Mouse (Mus musculus) intestine, embryonic 16.5 days (tissue): ENCODE results near the gene Adat3. TPM values are rescaled to one million over a fixed set of nuclear protein-coding genes. Genes with fewer than 3 reads are reported as not detected.
A peak's percentile ranks its signal among the peaks of the same experiment; 100 is the strongest.
"Not testable (repeated sequence)": the region's sequence is repeated elsewhere in the genome, so short reads cannot be mapped to it uniquely, and the experiment has no call there.

Experiments used
- ATAC-seq: fragments of 200-750 bp; cut with Nextera tagmentation; 2 replicates; pipeline ENCODE4 v1.8.0; 2017; ENCODE audit warnings: moderate TSS enrichment, moderate library complexity
- H3K27ac ChIP-seq: fragments of 300-500 bp; sonication (generic); 2 replicates; pipeline ENCODE4 v1.5.1; 2014; ENCODE audit warnings: mild to moderate bottlenecking, low read length
- H3K27me3 ChIP-seq: fragments of 300-500 bp; sonication (generic); replicated peaks from 2 replicates; pipeline ENCODE4 v1.6.1; 2014; ENCODE audit warnings: low read length, control low read depth, mixed read lengths; ENCODE audit not compliant: control insufficient read depth, insufficient read depth
- H3K36me3 ChIP-seq: fragments of 300-500 bp; sonication (generic); 2 replicates; pipeline ENCODE4 v1.6.1; 2014; ENCODE audit warnings: low read length, control low read depth; ENCODE audit not compliant: control insufficient read depth, insufficient read depth
- H3K4me1 ChIP-seq: fragments of 300-500 bp; sonication (generic); 2 replicates; pipeline ENCODE4 v1.6.1; 2014; ENCODE audit warnings: low read length, control low read depth, mixed read lengths; ENCODE audit not compliant: control insufficient read depth, insufficient read depth
- H3K4me2 ChIP-seq: fragments of 300-500 bp; sonication (generic); 2 replicates; pipeline ENCODE4 v1.6.1; 2014; ENCODE audit warnings: low read depth, low read length, control low read depth
- H3K4me3 ChIP-seq: fragments of 300-500 bp; sonication (generic); 2 replicates; pipeline ENCODE4 v1.5.1; 2014; ENCODE audit warnings: mild to moderate bottlenecking, low read length
- H3K9ac ChIP-seq: fragments of 300-500 bp; sonication (generic); 2 replicates; pipeline ENCODE4 v1.6.1; 2014; ENCODE audit warnings: low read depth, low read length
- H3K9me3 ChIP-seq: fragments of 300-500 bp; sonication (generic); 2 replicates; pipeline ENCODE4 v1.6.1; 2016; ENCODE audit warnings: low read length, control low read depth; ENCODE audit not compliant: control insufficient read depth
- WGBS: fragments of 180-500 bp; shearing (Covaris S2); extraction: QIAGEN DNeasy Blood & Tissue Kit; methylation state at CpG from one replicate; pipeline ENCODE4 v1.1.7; 2014; 5-methylcytosine and 5-hydroxymethylcytosine counted together
- polyA plus RNA-seq: library from polyadenylated mRNA; unstranded; fragments of >200 nt; fragmentation: Nextera tagmentation; extraction: Ambion mirVana; gene quantifications from 2 replicates; pipeline ENCODE4 v1.2.1, GENCODE M21; 2015

Gene Adat3
- polyA plus RNA-seq, 1 experiment from 2014 or later: 9.4 TPM

DNA sequence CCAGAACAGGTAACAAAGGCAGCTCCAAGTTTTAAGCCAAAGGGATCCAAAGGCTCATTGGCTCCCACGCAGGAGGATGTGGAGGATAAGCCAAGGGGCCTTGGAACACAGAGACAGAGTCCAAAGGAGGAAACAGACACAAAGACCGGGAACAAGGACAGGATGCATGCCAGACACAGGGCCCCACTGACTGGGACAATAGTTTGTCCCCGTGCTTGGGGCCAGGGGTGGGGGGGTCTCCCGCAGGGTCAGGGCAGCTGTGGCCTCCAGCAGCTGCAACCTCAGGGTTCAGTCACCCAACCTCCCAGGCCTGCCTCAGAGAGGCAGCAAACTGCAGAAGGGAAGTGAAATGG lies 15.4 kb upstream of the Adat3 start:
- H3K9me3 ChIP-seq: no peaks in the 10 kb centered on the region
- H3K27ac ChIP-seq: peak overlapping the region; percentile 31
- peaks cover 41% of the 10 kb centered on the region for H3K4me1 ChIP-seq
- H3K4me3 ChIP-seq: peak overlapping the region; percentile 15; the same call in 1 of the 2 replicates
- H3K4me2 ChIP-seq: no peak overlapping the region
- H3K27me3 ChIP-seq: no peaks in the 10 kb centered on the region
- H3K36me3 ChIP-seq: peaks cover 2% of the 10 kb centered on the region; the same call in 1 of the 2 replicates
- 63% methylated on average over 4 of the region's 4 CpGs for WGBS
- no peak overlapping the region for H3K9ac ChIP-seq
- ATAC-seq: no peak

DNA sequence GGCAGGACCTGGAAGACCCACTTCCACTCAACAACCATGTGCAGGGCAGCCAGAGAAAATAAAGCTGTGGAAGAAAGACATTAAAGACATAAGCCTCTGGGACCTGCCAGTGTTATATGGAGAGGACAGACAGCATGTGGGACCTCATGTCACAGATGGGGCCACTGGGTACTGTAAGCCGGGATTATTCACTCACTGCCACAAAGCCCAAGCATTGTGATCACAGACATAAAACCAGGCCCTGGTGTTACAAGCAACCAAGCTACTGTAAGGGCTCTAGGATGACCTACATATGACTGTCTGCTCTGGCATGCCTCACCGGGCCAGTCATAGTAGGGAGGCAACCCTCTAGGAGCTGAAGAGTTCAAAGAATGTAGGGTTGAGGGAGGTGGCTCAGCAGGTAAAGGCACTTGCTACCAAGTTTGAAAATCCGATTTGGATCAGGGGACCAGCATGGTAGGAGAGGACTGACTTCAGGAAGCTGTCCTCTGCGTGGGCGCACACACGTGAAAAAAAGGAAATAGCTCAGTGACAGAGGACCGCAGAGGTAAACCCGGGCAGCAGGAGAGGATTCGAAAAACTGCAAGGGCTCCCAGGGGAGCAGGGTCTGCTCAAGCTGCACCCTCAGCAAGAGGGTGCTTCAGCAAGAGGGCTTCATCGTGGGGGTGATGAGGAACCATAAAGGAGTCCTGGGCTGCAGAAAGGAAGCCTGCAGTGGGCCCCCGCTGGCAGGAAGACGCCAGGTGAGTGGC lies 13.4 kb upstream of the Adat3 start:
- no peaks in the 10 kb centered on the region for H3K9me3 ChIP-seq
- H3K27me3 ChIP-seq: no peaks in the 10 kb centered on the region
- peak overlapping the region; percentile 80 for H3K4me3 ChIP-seq
- H3K36me3 ChIP-seq: 0 out of 2 replicates have a peak, but pooled peaks cover 2% of the 10 kb centered on the region
- peaks cover 36% of the 10 kb centered on the region for H3K4me1 ChIP-seq
- peak overlapping the region; percentile 82 for H3K4me2 ChIP-seq
- 10% methylated on average over 12 of the region's 12 CpGs for WGBS
- H3K27ac ChIP-seq: peak overlapping the region; percentile 43
- H3K9ac ChIP-seq: peak overlapping the region; percentile 85
- ATAC-seq: no peak

DNA sequence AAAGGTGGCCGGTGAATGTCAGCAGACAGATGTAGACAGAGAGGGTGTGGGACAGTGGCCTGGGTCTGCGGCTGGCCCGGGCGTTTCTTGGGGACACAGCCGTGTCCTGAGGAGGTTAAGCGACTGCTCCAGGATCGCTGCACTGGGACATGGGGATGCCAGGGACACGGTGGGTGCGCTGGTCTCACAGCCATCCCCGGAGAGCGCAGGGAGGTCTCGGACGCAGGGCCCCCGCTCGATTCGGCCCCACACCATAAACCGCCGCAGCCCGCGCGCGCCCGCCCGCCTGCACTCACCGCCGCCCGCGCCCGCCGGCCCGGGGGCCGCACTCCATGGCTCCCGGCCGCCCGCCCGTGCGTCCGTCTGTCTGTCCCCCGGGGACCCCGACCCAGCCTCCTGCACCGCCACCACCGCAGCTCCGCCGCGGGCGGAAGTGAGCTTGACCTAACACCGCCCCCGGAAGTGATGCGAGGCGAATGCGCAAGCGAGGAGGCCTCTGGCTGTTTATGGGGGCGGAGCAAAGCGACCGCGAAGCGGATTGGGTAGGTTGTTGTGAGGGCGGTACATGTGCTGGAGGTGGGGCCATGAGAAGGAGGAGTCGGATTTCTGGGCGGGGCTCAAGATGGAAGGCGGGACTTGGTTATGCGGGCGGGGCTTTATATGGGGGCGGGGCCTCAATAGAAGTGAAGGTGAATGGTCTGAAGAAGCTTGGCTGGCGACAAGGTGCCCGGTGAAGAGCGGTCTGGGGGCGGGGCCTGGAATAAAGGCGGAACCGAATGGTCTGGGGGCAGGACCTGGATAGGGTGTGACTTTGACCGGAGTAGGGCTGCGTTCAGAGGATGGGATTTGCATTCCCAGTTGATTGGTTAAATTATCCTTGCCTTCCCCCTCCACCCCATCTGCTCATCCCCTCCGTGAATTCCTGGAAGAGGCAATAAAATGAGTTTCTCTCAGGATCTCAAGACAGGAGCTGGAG lies 12.5 kb upstream of the Adat3 start, which contains the start of gene Abhd17a:
Gene Abhd17a (minus strand): TSS at position 463 of the 976 bp plus-strand sequence.
- Histone ChIP-seq H3K36me3 (0 out of 2 replicates have a peak, but pooled peaks cover 2% of the 10 kb centered on the region), H3K9me3 (no peaks in the 10 kb centered on the region), H3K27me3 (no peaks in the 10 kb centered on the region), H3K4me2 (peak within 1 kb of the TSS; percentile 82), H3K27ac (peak within 1 kb of the TSS; percentile 57), H3K9ac (peak within 1 kb of the TSS; percentile 85), H3K4me1 (peaks cover 33% of the 10 kb centered on the region), H3K4me3 (peak within 1 kb of the TSS; percentile 80)
- peak; percentile 97 for ATAC-seq
- WGBS: under 1% methylated on average over 73 of the region's 73 CpGs

DNA sequence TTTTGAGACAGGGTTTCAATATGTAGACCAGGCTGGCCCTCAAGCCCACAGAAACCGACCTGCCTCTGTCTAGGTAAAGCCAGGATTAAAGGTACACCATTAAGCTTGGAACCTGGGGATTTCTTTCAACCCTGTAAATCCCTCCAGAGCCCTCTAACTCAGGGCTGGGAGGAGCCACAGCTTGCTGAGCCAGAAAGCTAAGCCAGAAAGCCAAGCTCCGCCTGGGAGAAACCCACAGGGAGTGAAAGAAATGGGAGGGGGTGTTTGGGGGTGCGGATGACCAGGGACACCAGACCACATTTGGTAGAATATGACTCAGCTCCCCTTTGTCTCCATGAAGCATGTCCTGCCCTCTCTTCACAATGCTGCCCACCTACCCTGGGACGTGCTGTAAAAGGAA lies 6.4 kb upstream of the Adat3 start:
- Histone ChIP-seq H3K36me3 (no peaks in the 10 kb centered on the region), H3K27ac (no peak overlapping the region), H3K4me2 (no peak overlapping the region), H3K4me1 (no peaks in the 10 kb centered on the region), H3K9me3 (no peaks in the 10 kb centered on the region), H3K27me3 (no peaks in the 10 kb centered on the region), H3K4me3 (no peak overlapping the region), H3K9ac (no peak overlapping the region)
- WGBS: 42% methylated on average over 4 of the region's 4 CpGs
- no peak for ATAC-seq

DNA sequence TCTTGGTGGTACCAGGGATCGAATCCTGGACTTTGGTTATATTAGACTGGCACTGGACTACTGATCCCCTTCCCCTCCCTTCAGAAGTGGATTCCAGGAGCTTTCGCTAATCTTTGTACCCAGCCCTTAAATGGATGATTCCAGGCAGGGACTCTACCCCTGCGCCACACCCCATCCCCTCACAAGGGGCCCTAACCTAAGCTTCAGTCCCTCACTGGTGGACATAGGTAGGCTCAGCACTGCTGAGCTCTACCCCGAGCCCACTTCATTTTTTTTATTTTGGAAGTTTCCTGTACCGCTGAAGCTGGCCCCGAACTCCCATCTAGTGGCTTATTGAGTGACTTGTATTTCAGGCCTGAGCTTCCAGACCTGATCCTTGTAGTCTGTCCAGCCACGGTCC lies 684 bp downstream of the Adat3 start:
- Histone ChIP-seq H3K27me3 (no peaks in the 10 kb centered on the region), H3K36me3 (peaks cover 21% of the 10 kb centered on the region), H3K9ac (peak overlapping the region; percentile 77), H3K9me3 (no peaks in the 10 kb centered on the region), H3K4me1 (peaks cover 24% of the 10 kb centered on the region), H3K4me3 (peak overlapping the region; percentile 80), H3K4me2 (peak overlapping the region; percentile 67), H3K27ac (peak overlapping the region; percentile 94)
- ATAC-seq: peak; percentile 42
- WGBS: 21% methylated on average over 7 of the region's 7 CpGs

DNA sequence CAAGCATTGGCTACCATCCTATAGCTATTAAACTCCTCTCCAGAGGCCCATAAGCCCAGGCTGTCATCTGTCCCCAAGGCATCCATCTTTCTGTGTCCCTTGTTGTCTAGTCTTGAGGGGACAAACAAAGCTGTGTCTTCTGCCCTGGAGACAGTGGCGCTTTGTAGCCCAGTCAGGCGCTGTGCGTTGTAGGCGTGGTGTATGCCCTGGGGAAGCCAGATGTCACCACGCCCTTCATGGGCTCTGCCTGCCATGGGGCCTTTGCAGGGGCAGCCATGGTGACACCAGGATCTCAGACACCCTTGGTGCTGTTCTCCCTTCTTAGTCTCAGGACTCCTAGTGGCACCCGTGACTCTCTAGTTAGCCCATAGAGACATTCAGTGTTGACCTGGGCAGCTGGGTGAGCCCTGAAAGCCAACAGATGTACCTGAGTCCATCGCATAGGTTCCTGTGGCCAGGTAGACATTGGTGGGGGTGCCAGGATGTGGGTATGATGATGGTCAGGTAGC lies 1.4 kb downstream of the Adat3 start:
- peaks cover 24% of the 10 kb centered on the region for H3K4me1 ChIP-seq
- ATAC-seq: peak; percentile 17
- H3K27me3 ChIP-seq: no peaks in the 10 kb centered on the region
- no peaks in the 10 kb centered on the region for H3K9me3 ChIP-seq
- peak overlapping the region; percentile 77 for H3K9ac ChIP-seq
- peak overlapping the region; percentile 67 for H3K4me2 ChIP-seq
- WGBS: 75% methylated on average over 7 of the region's 7 CpGs
- peak overlapping the region; percentile 80 for H3K4me3 ChIP-seq
- peaks cover 26% of the 10 kb centered on the region for H3K36me3 ChIP-seq
- H3K27ac ChIP-seq: peak overlapping the region; percentile 94

DNA sequence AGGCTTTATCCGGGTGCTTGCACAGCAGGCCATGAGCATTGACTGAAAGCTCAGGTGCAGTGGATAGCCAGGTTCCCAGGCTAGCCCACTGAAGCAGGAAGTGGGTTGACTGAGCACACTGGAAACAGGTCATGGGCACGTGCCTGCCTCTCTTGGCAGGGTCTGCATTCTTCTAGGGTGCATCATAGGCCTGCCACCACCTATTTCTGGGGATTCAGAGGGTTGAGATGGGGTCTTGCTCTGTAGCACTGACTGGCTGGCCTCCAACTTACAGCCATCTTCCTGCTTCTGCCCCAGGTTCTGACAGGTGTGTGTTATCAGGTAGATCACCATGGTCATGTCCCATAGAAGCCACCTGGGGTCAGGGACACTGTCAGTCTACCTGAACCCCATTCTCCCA lies 2.3 kb downstream of the Adat3 start:
- H3K4me1 ChIP-seq: peaks cover 24% of the 10 kb centered on the region
- H3K4me2 ChIP-seq: no peak overlapping the region
- H3K4me3 ChIP-seq: no peak overlapping the region
- H3K9ac ChIP-seq: no peak overlapping the region
- ATAC-seq: no peak
- no peaks in the 10 kb centered on the region for H3K9me3 ChIP-seq
- H3K36me3 ChIP-seq: peaks cover 26% of the 10 kb centered on the region
- no peak overlapping the region for H3K27ac ChIP-seq
- WGBS: 94% methylated on average over 2 of the region's 2 CpGs
- H3K27me3 ChIP-seq: no peaks in the 10 kb centered on the region

DNA sequence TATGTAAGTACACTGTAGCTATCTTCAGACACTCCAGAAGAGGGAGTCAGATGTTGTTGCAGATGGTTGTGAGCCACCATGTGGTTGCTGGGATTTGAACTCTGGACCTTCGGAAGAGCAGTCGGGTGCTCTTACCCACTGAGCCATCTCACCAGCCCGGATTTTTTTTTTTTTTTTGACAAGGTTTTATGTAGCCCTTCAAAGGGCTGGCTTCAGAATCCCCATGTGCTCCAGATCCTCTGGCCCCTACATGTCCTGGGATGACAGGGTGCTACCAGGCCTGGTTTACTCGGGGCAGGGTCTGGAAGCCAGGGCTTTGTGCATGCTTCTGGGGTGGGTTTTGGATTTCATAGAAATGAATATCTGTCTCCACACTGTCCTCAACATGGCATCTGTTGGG lies 3.0 kb downstream of the Adat3 start, which contains the start of gene Gm49322:
Gene Gm49322 (plus strand): TSS at position 301 of the 400 bp plus-strand sequence.
- peaks cover 24% of the 10 kb centered on the region for H3K4me1 ChIP-seq
- H3K27me3 ChIP-seq, ATAC-seq, H3K9me3 ChIP-seq: not testable (repeated sequence)
- 0 out of 2 replicates have a peak within 1 kb of the TSS, but pooled peaks have one; percentile 16 for H3K4me3 ChIP-seq
- H3K4me2 ChIP-seq: peak within 1 kb of the TSS; percentile 32; the same call in 1 of the 2 replicates
- H3K36me3 ChIP-seq: peaks cover 26% of the 10 kb centered on the region
- H3K27ac ChIP-seq: peak within 1 kb of the TSS; percentile 66
- 86% methylated on average over 4 of the region's 4 CpGs for WGBS
- peak within 1 kb of the TSS; percentile 10; the same call in 1 of the 2 replicates for H3K9ac ChIP-seq

DNA sequence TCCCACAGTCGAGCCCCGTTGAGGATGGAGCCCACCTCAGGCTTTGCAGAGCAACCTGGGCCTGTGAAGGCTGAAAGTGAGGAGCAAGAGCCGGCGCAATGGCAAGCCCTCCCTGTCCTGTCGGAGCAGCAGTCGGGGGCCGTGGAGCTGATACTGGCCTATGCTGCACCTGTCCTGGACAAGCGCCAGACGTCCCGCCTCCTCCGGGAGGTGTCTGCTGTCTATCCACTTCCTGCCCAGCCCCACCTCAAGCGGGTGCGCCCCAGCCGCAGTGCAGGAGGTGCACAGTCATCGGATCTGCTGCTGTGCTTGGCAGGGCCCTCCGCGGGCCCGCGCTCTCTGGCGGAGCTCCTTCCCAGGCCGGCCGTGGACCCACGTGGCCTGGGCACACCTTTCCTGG lies 3.6 kb downstream of the Adat3 start:
- H3K27ac ChIP-seq: peak overlapping the region; percentile 66
- peak overlapping the region; percentile 10; the same call in 1 of the 2 replicates for H3K9ac ChIP-seq
- no peaks in the 10 kb centered on the region for H3K27me3 ChIP-seq
- H3K4me2 ChIP-seq: peak overlapping the region; percentile 32; the same call in 1 of the 2 replicates
- peak; percentile 49 for ATAC-seq
- 80% methylated on average over 23 of the region's 23 CpGs for WGBS
- H3K4me1 ChIP-seq: peaks cover 24% of the 10 kb centered on the region
- no peaks in the 10 kb centered on the region for H3K9me3 ChIP-seq
- H3K4me3 ChIP-seq: 0 out of 2 replicates have a peak overlapping the region, but pooled peaks have one; percentile 16
- peaks cover 26% of the 10 kb centered on the region for H3K36me3 ChIP-seq
